Mouse (Mus musculus) heart, postnatal 25 days (tissue): ENCODE data around the gene Ipo13. TPM values are rescaled to one million over a fixed set of nuclear protein-coding genes. Genes with fewer than 3 reads are reported as not detected.

Experiments used
- DNase-seq: peaks from one replicate; pipeline ENCODE4 v3.0.0; 2022; ENCODE audit warnings: low spot score
- intact Hi-C: fragments of 180-260 bp; cut with DNase I; formaldehyde crosslinking; loops from one replicate; pipeline ENCODE4 v1.15.1; 2025
- total RNA-seq, 2 experiments: library from RNA; stranded (reverse); gene quantifications; 2 replicates each; pipeline ENCODE4 v1.2.3; 2021

Ipo13 gene
- total RNA-seq = 10 to 100 TPM; 76.0 to 77.1 TPM

DNA sequence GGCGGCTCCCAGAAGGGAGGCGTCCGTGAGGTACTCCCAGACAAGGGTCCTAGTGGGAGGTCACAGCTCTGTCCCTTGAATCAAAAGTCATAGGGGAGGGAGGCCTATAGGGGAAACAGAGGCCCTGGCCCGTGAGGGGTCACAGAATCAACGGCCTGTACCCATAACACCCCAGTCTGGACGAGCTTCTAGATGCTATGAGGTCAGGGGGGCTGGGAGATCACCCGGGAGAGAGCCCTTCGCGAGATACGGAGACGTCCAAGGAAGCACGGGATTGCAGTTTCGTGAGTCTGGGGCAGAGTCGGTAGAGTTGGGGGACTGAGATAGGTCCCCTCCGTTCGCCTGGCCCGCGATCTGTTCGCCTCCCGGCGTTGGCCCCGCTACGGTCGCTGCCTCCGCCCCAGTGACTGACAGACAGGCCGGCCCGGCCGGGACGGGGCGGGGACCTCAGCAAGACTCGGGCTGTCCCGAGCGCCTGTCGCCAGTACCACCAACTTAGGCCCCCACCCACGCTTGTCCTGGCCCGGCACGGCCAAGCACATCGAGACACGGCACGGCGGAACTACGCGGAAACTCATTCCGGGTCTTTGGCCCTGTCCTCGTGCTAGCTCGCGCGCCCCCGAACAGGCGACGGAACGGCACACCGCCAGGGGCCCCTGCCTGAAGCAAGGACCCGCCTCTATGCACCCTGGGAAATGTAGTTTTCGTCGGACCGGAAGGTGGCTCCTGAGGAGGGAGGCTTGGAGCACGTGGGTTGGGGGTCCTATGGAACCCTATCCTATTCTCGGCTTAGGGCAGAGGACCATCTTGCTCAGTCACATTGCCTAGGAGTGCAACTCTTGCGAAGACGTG, at the start of gene Ipo13:
Gene Ipo13 (minus strand): TSS at position 409 of the 852 bp plus-strand sequence.
- peak; percentile 86 for DNase-seq
- intact Hi-C loops = loop anchor here (1.0 to 5.0 kb wide), 2 partner anchors 23 to 262 kb away; partner anchors contain the start of gene Dph2

DNA sequence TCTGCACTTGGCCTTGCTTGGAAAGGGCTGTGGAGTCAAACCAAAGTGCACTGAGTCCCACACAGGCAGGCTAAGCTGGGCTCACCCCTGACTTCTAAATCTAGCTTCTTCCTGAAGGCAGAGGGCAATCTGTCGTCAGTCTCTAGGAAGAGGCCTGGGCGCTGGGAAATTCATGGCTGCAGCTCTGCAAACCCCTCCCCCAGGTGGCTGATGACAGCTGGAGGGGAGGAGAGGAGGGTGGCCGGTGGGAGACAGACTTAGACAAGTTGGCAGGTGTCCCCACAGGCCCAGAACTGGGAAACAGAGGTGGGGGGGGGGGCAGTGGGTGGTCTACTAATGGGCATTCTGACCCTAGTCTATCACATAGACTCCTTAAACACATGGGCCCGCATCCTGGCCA, 42.7 kb upstream of the Ipo13 start:
- DNase-seq = no peak
- intact Hi-C loops = no loop called here

DNA sequence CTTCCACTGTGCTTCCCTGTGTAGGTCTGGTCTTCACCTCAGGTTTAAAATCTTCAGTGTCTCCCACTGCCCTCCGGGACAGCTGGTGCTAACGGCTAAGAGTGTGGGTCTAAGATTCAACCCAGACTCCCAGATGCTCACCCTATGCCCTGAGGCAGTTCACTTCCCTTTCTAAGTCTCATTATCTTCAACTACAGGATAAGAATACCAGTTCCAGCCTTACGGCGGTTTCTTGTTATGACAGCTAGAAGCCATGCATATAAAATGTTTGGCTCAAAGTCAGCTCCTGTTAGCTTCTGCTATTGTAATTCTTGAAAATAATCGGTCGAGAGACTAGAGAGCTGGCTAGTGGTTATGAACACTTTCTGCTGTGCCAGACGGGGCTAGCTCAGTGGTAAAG, 32.7 kb upstream of the Ipo13 start:
- DNase-seq = no peak
- intact Hi-C loops = no loop called here

GRCm38 (mm10) chr4:117946639-117947305, 32.0 kb upstream of the Ipo13 start:
- intact Hi-C loops = no loop called here
- no peak for DNase-seq

- intact Hi-C loops = no loop called here
- no peak for DNase-seq
Observed at GRCm38 (mm10) chr4:117943317-117943716, 28.5 kb upstream of the Ipo13 start.

DNA sequence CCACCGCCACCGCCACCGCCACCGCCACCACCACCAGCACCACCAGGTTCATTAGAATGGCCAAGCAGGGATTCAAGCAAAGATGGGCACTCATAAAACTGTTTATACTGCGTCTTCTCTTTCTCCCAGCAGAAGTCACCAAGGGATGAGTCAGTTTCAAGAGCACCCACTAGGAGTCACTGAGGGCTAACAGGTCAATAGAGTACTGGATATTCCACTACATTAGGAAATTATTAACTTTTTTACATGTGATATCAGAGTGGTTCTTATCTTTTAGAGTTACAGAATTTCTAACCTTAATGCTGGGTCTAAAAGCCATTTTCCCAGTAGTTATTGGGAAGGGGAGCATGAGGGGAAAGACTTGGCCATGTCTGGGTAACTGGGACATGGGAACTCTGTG, 22.2 kb upstream of the Ipo13 start:
- DNase-seq = no peak
- intact Hi-C loops = no loop called here

DNA sequence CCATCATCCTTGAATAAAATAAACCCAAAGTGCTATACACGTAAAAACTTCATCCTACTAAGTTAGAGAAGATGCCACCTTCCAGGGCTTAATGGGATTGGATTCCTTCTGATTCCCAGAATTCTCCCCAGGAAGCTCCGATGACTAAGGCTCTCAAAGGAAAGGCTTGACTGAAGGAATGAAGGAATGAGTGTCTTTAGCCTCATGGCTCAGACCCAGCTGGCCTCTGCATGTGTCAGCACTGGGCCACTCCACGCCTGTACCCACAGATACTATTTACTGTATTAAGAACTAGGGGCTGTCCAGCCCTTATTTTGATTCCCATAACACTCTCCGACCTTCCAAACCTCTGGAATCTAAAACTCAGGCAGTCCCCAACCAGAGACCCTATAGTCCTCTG, 19.3 kb upstream of the Ipo13 start:
- intact Hi-C loops = no loop called here
- no peak for DNase-seq

DNA sequence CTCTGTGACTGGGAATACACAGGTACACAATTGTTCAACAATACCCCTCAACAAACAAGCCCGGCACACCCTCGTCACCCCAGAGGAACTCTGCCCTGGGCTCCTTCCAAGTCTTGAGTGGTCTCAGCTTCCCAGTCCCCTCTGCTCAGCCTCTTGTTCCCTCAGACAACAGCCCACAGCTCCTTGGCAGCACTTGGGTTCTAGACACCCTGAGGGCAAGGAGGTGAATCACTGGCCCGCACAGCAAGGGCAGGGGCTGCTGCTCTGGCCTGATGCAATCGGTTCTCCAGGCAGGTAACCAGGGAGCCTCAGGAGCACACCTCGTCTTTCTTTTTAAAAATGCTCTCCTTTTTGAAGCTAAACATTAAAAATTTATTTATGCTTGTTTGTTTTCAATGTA, 18.4 kb upstream of the Ipo13 start:
- intact Hi-C loops = no loop called here
- DNase-seq = no peak

- intact Hi-C loops = loop anchor here (5.0 kb wide), 1 partner anchor 102 kb away; no protein-coding TSS in a partner anchor
- no peak for DNase-seq
Observed at GRCm38 (mm10) chr4:117929391-117929881, 14.6 kb upstream of the Ipo13 start, which contains the start of gene Artn. Gene Artn, minus strand, starts transcription at chr4:117929763.

DNA sequence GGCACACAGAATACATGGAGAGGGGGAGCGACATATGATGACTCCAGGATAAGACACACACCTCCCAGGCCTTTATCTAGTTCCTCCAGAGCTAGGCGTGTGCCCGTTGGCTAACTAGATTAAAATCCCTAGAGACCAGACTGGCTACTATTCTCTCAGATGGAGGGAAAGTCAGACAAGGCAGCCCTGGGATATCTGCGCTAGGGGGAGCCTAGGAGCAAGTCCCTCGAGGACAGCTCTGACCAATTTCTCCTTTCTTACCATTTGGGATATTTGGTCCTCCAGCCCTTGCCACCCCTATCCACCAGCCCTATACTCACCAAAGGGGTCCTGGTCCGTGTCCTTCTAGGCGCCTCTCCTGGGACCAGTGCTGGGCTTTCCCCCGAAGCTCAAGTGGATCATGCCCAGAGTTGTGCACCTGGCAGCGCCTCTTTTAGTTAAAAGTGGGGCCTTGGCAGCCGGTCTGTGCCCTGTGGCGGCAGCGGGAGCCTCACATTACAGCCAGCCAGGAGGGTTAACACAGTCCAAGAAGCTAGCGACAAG, 14.0 kb upstream of the Ipo13 start:
- no peak for DNase-seq
- intact Hi-C loops = loop anchor here (1.0 to 5.0 kb wide), 2 partner anchors 101 to 155 kb away; no protein-coding TSS in a partner anchor

- intact Hi-C loops = loop anchor here (1.0 to 5.0 kb wide), 2 partner anchors 101 to 155 kb away; no protein-coding TSS in a partner anchor
- DNase-seq = no peak
Observed at GRCm38 (mm10) chr4:117928234-117928633, 13.4 kb upstream of the Ipo13 start.

DNA sequence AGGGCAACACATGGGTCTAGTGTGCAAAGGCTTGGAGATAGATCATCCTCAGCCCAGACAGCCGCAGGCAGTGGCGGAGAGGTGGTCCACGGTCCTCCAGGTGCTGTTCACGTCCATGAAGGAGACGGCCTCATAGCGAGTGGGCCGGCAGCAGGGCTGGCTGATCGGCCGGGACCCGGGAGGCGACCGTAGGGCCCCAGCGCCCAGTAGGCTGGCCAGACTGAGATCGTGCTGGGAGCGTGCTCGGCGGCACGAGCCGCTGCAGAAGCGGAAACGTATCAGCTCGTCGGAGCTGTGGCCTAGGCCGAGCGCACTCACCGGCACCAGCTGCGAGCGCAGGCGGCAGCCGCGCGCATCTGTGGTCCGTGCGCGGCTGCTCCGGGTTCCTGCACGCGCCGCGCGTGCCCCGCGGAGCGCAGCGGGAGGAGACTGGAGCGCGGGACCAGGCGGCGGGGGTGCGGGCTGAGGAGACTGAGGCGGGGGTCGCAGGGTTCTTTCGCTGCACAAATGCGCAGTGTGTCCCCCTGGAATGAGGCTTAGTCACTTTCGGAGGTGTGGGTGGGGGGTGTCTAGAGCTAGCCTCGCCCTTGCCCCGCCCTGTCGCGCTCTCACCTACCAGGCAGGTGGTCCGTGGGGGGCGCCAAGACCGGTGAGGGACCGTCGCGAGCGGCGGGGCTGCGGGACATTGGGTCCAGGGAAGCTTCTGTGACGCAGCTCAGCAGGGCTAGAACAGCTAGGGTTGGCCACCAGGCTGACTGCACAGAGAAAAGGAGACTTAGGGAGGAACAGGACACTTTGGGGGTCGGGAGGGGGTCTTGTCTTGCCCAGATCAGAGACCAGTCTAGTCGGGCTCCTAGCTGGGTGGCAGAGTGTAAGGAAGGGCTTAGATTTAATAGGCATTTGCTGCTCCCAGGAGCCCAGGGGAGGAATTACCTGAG, 12.0 kb upstream of the Ipo13 start:
- intact Hi-C loops = loop anchor here (5.0 kb wide), 1 partner anchor 100 kb away; no protein-coding TSS in a partner anchor
- no peak for DNase-seq

- intact Hi-C loops = loop anchor here (5.0 kb wide), 1 partner anchor 98 kb away; no protein-coding TSS in a partner anchor
Observed at GRCm38 (mm10) chr4:117924916-117925315, 10.1 kb upstream of the Ipo13 start.

DNA sequence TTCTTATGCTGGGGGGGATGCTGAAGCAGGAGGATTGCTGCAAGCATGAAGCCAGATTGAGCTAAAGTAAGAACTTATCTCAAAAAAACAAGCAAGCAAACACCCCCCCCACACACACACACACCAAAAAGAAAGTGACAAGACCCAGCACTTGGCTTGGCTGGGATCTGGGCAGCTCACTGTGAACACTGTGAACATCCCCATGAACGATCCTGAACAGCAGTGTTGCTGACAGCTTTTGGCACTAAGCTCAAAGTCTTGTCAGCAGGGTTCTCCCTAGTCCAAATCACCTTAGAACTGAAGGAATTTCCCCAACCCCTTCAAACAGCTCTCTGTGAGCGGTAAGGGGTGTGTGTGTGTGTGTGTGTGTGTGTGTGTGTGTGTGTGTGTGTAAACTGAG, 8.7 kb upstream of the Ipo13 start:
- intact Hi-C loops = no loop called here

More at GRCm38 (mm10) chr4:117924916-117925315, 10.1 kb upstream of the Ipo13 start:
- no peak for DNase-seq

DNA sequence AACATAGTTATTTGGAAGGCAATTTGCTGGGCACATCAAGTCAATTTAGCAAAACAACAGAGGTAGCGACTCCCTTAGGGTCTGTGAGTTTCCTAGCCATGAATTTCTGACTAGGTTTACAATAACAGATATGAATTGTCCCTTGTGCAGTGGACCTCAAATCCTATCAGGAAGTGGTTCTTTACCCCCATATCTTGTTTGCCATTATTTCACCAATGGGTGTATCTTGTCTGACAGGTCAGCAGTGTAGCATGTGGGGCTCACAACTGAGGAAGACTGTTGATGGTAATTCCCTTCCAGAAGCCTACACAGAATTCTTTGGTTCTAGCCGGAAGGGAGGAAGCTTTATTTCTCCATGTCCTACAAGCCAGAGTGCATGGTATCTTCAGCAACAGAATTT, 6.6 kb upstream of the Ipo13 start:
- DNase-seq = no peak
- intact Hi-C loops = no loop called here

More for the DNA sequence above, 8.7 kb upstream of the Ipo13 start:
- DNase-seq = no peak

GRCm38 (mm10) chr4:117918762-117919161, 4.0 kb upstream of the Ipo13 start:
- intact Hi-C loops = no loop called here
- no peak for DNase-seq

GRCm38 (mm10) chr4:117918261-117918660, 3.5 kb upstream of the Ipo13 start:
- no peak for DNase-seq
- intact Hi-C loops = no loop called here

DNA sequence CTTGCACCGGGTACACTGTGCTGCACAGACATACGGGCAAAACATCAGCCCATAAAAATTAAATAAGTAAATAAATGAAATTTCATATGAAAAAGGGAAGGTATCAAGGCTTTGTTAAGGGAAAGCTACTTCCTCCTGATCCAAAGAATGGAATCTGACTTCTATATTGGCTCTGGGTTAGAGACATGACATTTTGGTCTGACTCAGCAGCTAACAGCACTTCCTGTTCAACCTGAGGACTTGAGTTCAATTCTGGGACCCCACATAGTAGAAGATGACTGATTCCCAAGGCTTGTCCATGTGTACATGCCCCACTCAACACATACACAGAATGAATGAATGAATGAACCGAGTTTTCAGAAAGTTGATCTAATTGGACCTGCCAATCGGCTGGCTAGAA, 3.0 kb upstream of the Ipo13 start:
- intact Hi-C loops = no loop called here
- DNase-seq = no peak

DNA sequence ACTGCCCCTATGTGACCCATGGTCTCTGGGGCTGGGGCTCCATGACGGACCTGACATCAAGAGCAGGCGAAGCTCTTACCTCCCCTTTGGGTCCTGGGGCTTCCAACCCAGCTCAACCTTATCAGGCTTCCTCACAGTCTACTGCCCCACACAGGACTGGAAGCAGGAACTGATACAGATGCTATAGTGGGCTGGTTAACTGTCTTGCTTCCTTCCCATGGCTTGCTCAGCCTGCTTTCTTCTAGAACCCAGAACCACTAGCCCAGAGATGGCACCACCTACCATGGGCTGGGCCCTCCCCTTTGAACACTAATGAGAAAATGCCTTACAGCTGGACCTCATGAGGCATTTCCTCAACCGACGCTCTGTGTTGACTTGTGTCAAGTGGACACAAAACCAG, 2.6 kb upstream of the Ipo13 start:
- no peak for DNase-seq

More for the DNA sequence above, 2.6 kb upstream of the Ipo13 start:
- intact Hi-C loops = no loop called here
